Mouse (Mus musculus): ENCODE data around the gene 2810004N23Rik.

DNA sequence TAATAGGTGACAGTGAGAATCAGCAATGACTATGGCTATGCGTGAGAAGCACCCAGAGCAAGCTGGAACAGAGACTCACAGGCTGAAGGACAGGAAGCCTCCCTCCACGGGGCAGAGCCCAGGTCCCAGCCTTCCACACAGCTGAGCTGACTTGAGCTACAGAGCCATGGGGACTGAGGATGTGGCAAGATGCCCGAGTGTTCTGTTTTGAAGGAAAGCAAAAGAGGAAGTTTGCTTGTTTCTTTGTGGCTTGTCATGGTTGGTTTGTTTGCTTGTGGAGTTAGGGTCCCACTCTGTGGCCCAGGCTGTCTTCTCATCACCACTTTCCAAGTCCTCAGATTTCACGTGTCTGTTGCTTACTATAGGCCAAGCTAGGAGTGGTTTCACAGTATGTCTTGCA lies 72.2 kb downstream of the 2810004N23Rik start:
- no peak for TF ChIP-seq CTCF (IDR thresholded peaks at IDR 0.05; ENCODE audit: low read depth, low read length)
- TF ChIP-seq POLR2A (IDR thresholded peaks at IDR 0.05; ENCODE audit: extremely low read depth, insufficient read depth, low read length), result no peak
